Mouse (Mus musculus) G1E (cell line): ENCODE results near the gene Pax4. TPM values are rescaled to one million over a fixed set of nuclear protein-coding genes. Genes with fewer than 3 reads are reported as not detected.

Source experiments
- ATAC-seq: 2 replicates; pipeline ENCODE4 v1.8.0; 2016; ENCODE audit warnings: mild to moderate bottlenecking; ENCODE audit not compliant: insufficient number of reproducible peaks, poor library complexity, low FRiP score, severe bottlenecking; ENCODE audit errors: extremely low read depth
- DNase-seq: peaks from one replicate; pipeline ENCODE4 v3.0.0; 2012; ENCODE audit warnings: low spot score
- H3K27me3 ChIP-seq: 2 replicates; pipeline ENCODE4 v1.6.1; 2012; ENCODE audit warnings: mild to moderate bottlenecking, low read length, inconsistent platforms; ENCODE audit not compliant: insufficient read depth
- H3K36me3 ChIP-seq: replicated peaks from 2 replicates; pipeline ENCODE3; 2012; ENCODE audit warnings: mild to moderate bottlenecking, inconsistent platforms
- H3K4me1 ChIP-seq: 2 replicates; pipeline ENCODE4 v1.6.1; 2012; ENCODE audit warnings: low read depth, low read length, inconsistent platforms, mixed read lengths; ENCODE audit not compliant: insufficient read depth
- H3K4me3 ChIP-seq: 2 replicates; pipeline ENCODE4 v1.5.1; 2012; ENCODE audit warnings: low read depth, mild to moderate bottlenecking, inconsistent platforms, low read length, moderate library complexity, mixed read lengths
- H3K9me3 ChIP-seq: replicated peaks from 2 replicates; pipeline ENCODE4 v1.6.1; 2012; ENCODE audit warnings: inconsistent platforms
- CTCF ChIP-seq: IDR thresholded peaks from 2 replicates; pipeline ENCODE4 v1.5.1; 2012; ENCODE audit warnings: low read depth, low read length, inconsistent platforms, mixed read lengths
- GATA1 ChIP-seq: IDR thresholded peaks from 2 replicates; pipeline ENCODE4 v1.6.1; 2012; ENCODE audit warnings: borderline replicate concordance, low read length, inconsistent platforms, mixed read lengths
- GATA2 ChIP-seq: IDR thresholded peaks from 2 replicates; pipeline ENCODE4 v1.6.1; 2012; ENCODE audit warnings: low read depth, low read length, inconsistent platforms, borderline replicate concordance
- POLR2AphosphoS5 ChIP-seq: IDR thresholded peaks from 2 replicates; pipeline ENCODE4 v1.6.1; 2012; ENCODE audit warnings: low read depth, low read length, inconsistent platforms; ENCODE audit not compliant: insufficient replicate concordance
- TAL1 ChIP-seq: conservative IDR thresholded peaks from 2 replicates; pipeline ENCODE4 v1.6.1; 2012; ENCODE audit warnings: low read depth, low read length, inconsistent platforms, mixed read lengths
- polyA plus RNA-seq: library from polyadenylated mRNA; stranded (reverse); fragments of >175 nt; gene quantifications from 2 replicates; pipeline ENCODE4 v1.2.3, GENCODE M21; 2012
- total RNA-seq, 2 experiments: library from RNA; stranded (forward) in 1 of 2; stranded (reverse) in 1 of 2; fragments of 200-1000 nt in 1 of 2; fragments of >200 nt in 1 of 2; fragmentation: Nextera tagmentation in 1 of 2; gene quantifications; 2 replicates each; pipeline ENCODE4 v1.2.3; 2014 to 2017

Pax4 gene
- total RNA-seq (2014; fragmentation: Nextera tagmentation) (not detected in 2 replicates), total RNA-seq (2017) (not detected in 2 replicates), polyA plus RNA-seq (not detected in 2 replicates)

DNA sequence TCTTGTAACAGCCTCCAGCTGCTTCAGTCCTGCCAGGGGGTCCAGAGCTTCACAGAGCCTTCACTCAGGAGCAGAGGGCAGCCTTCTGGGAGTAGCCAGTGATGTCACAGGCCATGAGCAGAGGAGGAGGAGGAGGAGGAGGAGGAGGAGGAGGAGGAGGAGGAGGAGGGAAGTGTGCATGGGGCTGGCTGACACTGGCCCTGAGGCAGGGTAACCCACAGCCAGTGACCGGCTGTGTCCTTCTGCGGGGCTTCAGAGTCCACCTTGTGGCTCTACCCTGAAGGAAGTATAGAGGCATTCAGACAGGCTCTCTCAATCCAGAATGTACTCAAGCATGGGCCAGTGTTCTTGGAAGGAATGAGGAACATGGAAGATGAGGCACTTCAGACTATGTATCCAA, at the start of gene Pax4:
Pax4 (minus strand) TSS at position 101 of the 400 bp plus-strand sequence.
- H3K27me3 ChIP-seq = peaks cover 32% of the 10 kb centered on the region

DNA sequence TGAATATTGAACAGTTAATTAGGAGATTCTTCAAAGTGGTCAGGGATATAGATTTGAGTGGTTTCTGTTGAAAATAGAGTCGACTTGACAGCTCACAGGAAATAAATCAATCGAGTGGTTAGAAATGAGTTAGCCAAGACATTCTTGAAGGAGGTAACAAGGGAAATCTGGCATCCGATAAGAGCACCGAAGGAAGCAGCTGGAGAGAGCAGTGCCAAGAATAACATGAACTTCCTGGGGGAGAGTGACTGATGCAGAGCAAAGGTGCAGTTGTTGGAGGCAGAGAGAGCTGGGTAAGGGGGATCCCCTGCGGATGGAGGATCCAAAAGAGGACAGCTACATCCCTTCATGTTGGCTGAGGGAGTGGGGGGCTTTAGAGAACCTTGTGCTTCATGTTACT, 48.7 kb upstream of the Pax4 start:
- TF ChIP-seq POLR2AphosphoS5 = no peak
- TF ChIP-seq TAL1 = no peak
- TF ChIP-seq GATA1 = no peak
- no peak for TF ChIP-seq GATA2
- TF ChIP-seq CTCF = no peak
- DNase-seq = no peak
- Histone ChIP-seq H3K4me1 (no peaks in the 10 kb centered on the region), H3K4me3 (no peak overlapping the region), H3K36me3 (peaks cover 49% of the 10 kb centered on the region), H3K9me3 (no peaks in the 10 kb centered on the region), H3K27me3 (no peaks in the 10 kb centered on the region)
- no peak for ATAC-seq

More for the DNA sequence above, at the start of gene Pax4:
- TF ChIP-seq POLR2AphosphoS5 = no peak
- TF ChIP-seq GATA2 = no peak
- TF ChIP-seq CTCF = no peak
- TF ChIP-seq TAL1 = no peak
- no peak for TF ChIP-seq GATA1
- Histone ChIP-seq H3K4me1 (no peaks in the 10 kb centered on the region), H3K4me3 (no peak within 1 kb of the TSS), H3K9me3 (no peaks in the 10 kb centered on the region), H3K36me3 (no peaks in the 10 kb centered on the region)
- DNase-seq (no peak), ATAC-seq (no peak)

DNA sequence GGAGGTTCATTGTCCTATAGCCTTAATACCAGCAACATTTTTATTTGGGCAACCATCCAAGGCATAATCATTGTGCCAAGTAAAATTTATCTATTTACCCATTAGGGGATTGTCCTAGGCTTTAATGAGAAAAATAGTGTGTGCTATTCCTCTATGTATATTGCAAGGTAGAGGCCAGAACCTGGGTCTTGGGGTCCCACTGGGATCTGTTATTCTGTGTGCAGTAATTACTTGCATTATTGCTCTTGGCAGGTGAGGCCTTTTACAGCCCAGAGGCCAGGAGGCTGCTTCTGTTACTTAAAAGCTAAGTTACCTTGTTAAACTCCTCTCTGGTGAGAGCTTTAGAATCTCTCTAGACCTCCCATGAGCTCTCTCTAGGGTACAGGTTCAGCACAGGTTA, 42.0 kb upstream of the Pax4 start:
- Histone ChIP-seq H3K9me3 (no peaks in the 10 kb centered on the region), H3K27me3 (no peaks in the 10 kb centered on the region), H3K4me1 (peaks cover 44% of the 10 kb centered on the region), H3K36me3 (peaks cover 67% of the 10 kb centered on the region), H3K4me3 (no peak overlapping the region)
- ATAC-seq (no peak), DNase-seq (no peak)
- TF ChIP-seq CTCF (no peak), GATA1 (no peak), POLR2AphosphoS5 (no peak), GATA2 (no peak), TAL1 (no peak)

DNA sequence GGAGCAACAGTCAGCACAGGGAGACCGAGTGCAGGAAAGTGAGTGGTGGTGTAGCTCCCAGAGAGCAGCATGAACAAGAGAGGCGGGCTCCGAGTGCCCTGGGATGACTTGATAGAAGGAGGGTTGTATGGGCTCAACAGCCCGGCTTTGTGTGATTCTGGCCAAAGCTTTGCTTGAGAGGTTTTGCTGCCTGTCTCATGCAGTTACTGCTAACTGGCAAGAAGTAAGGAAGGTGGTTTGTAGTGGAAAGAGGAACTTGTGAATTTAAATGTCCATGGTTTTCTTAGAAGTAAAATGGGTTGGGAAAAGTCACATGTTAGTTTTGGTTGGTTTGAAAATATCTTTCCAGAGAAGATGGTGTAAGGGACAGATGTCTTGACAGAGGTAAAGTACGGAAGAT, 41.5 kb upstream of the Pax4 start:
- H3K9me3 ChIP-seq = no peaks in the 10 kb centered on the region
- H3K4me3 ChIP-seq = peak overlapping the region; percentile 30; the same call in 1 of the 2 replicates
- 0 out of 2 replicates have a peak, but pooled peaks have one; percentile 28 for ATAC-seq
- H3K27me3 ChIP-seq = no peaks in the 10 kb centered on the region
- peaks cover 73% of the 10 kb centered on the region for H3K36me3 ChIP-seq
- peaks cover 49% of the 10 kb centered on the region for H3K4me1 ChIP-seq
- DNase-seq = peak; percentile 33
- no peak for TF ChIP-seq GATA2
- no peak for TF ChIP-seq CTCF
- TF ChIP-seq POLR2AphosphoS5 = no peak
- TF ChIP-seq TAL1 = no peak
- no peak for TF ChIP-seq GATA1

DNA sequence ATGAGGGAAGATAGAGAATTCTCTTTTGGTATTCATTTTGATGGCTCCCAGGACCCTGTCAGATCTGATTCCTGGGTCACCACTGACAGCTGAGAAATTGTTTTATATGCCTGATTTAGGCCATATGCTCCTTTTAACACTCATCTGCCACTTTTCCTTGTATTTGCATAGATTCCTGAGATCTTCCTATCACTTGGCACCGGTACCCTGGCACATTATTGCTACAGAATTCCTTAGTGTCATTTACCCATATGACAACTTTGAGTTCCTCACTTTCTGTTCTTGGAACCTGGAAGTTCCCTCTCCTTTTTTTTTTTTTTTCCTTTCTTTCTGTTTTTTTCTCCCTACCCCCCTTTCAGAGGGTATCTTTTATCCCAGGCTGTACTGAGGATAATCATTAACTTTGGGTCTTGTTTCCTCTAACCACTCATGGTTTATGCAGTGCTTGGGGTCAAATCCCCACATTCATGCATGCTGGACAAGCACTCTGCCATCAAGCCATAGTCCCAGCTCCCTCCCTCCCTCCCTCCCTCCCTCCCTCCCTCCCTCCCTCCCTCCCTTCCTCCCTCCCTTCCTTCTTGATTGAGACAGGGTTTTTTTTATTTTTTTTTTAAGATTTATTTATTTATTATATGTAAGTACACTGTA, 39.2 kb upstream of the Pax4 start:
- H3K36me3 ChIP-seq = peaks cover 94% of the 10 kb centered on the region
- TF ChIP-seq POLR2AphosphoS5 (no peak), GATA1 (no peak), CTCF (no peak), GATA2 (no peak), TAL1 (no peak)
- H3K4me1 ChIP-seq = peaks cover 70% of the 10 kb centered on the region

DNA sequence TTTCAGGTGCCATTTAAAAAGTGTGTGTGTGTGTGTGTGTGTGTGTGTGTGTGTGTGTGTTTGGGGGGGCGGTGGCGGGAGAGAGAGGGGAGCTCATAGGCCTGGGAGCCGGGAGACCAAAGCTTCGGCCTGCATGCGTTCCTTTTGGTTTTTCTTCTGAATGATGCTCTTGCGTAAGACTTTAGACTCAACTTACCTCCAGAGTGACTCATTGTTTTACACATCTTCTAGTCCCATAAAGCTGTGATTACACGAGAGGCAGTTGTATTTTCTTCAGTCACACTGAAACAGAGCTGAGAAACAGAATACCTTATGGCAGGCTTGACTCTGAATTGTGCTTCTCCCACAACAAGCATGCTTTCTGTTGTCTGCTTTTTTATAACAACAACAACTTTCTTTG, 37.8 kb upstream of the Pax4 start:
- ATAC-seq = no peak
- peaks cover 91% of the 10 kb centered on the region for H3K36me3 ChIP-seq
- no peaks in the 10 kb centered on the region for H3K9me3 ChIP-seq
- peaks cover 79% of the 10 kb centered on the region for H3K4me1 ChIP-seq
- no peaks in the 10 kb centered on the region for H3K27me3 ChIP-seq
- H3K4me3 ChIP-seq = no peak overlapping the region
- TF ChIP-seq CTCF (no peak), GATA2 (no peak), POLR2AphosphoS5 (no peak), TAL1 (no peak), GATA1 (no peak)
- no peak for DNase-seq

More for the DNA sequence above, 39.2 kb upstream of the Pax4 start:
- Histone ChIP-seq H3K27me3 (no peaks in the 10 kb centered on the region), H3K9me3 (no peaks in the 10 kb centered on the region), H3K4me3 (no peak overlapping the region)
- ATAC-seq (no peak), DNase-seq (no peak)

DNA sequence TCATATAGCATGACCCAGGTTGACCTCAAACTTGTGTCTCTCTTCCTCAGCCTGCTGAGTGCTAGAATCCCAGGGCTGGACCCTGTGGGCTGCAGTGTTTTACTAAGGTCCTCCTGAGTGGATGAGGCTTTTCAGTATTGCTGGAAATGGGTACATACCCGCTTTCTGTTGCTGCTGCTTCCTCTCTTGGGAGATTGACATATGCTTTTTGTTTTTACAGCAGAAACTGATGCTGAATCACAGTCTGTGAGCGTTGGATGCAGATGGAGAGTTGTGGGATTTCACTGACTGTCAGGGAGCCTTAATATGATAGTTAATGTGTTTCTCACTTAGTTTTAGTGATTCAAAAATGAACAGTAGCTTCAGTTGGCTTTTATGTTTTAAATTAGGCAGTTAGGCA, 37.3 kb upstream of the Pax4 start:
- DNase-seq (no peak), ATAC-seq (no peak)
- Histone ChIP-seq H3K36me3 (peaks cover 93% of the 10 kb centered on the region), H3K27me3 (no peaks in the 10 kb centered on the region), H3K9me3 (no peaks in the 10 kb centered on the region), H3K4me3 (no peak overlapping the region), H3K4me1 (peaks cover 83% of the 10 kb centered on the region)
- TF ChIP-seq POLR2AphosphoS5 (no peak), TAL1 (no peak), CTCF (no peak)
